Mouse (Mus musculus): ENCODE results near the gene Gm13089.
"Not testable (repeated sequence)": the region's sequence is repeated elsewhere in the genome, so short reads cannot be mapped to it uniquely, and the experiment has no call there.

The Gm13089 gene

GRCm38 (mm10) chr4:143702611-143703010 lies at the start of gene Gm13089:
TSS of gene Gm13089 (minus strand) at chr4:143702711.
- DNase-seq (ENCODE audit: extremely low spot score, low spot score): no peak

DNA sequence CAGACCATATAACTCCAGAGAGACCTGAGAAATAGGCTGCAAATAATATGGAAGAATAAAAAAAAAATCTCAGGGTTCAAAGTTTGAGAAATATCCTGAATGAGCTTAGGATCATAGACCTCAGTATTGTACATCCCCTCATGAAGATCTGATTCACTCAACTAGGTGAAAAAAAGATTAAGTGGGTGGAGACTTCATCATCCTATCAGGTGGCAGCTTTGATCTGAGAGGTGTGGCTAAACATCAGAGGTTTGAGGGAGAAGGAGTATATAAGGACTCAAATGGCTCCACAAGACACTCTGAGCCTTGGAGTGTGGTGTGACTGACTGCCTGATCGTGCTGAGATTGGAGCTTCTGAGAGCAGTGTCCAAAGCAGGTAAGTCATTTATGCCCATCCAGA lies 16.6 kb upstream of the Gm13089 start, which contains the start of gene Gm13078:
Gm13078 (plus strand) TSS at position 301 of the 400 bp plus-strand sequence.
- no peak for DNase-seq (ENCODE audit: extremely low spot score, low spot score)

GRCm38 (mm10) chr4:143657146-143657545 lies 45.4 kb downstream of the Gm13089 start, which contains the start of gene Gm13088:
TSS of gene Gm13088 (minus strand) at chr4:143657246.
- not testable (repeated sequence) for DNase-seq (ENCODE audit: extremely low spot score, low spot score)
